Mouse (Mus musculus): ENCODE measurements at regions not wholly inside any gene's neighbourhood (a gene's known extent, or its start where the extent isn't known, plus 50 kb on each side); places are given as distances from the start of the nearest gene placed in this dataset.

GRCm38 (mm10) chr2:74977348-74977747 lies 151.7 kb downstream of the Mtx2 start:
- no peak for DNase-seq (ENCODE audit: low spot score)

GRCm38 (mm10) chr2:74977828-74978227 lies 152.2 kb downstream of the Mtx2 start:
- no peak for DNase-seq (ENCODE audit: low spot score)

GRCm38 (mm10) chr2:74981856-74982255 lies 156.3 kb downstream of the Mtx2 start:
- no peak for DNase-seq (ENCODE audit: low spot score)

GRCm38 (mm10) chr2:74993802-74994201 lies 168.2 kb downstream of the Mtx2 start:
- no peak for DNase-seq (ENCODE audit: low spot score)

- DNase-seq (ENCODE audit: low spot score) = no peak
These were observed 169.4 kb downstream of the Mtx2 start for GRCm38 (mm10) chr2:74994998-74995397.

- DNase-seq (ENCODE audit: low spot score) = no peak
These were observed 172.1 kb downstream of the Mtx2 start for GRCm38 (mm10) chr2:74997736-74998135.

- no peak for DNase-seq (ENCODE audit: low spot score)
These were observed 174.8 kb downstream of the Mtx2 start for GRCm38 (mm10) chr2:75000368-75000796.

GRCm38 (mm10) chr2:75002562-75002961 lies 177.0 kb downstream of the Mtx2 start:
- no peak for DNase-seq (ENCODE audit: low spot score)

GRCm38 (mm10) chr2:75008116-75008515 lies 182.5 kb downstream of the Mtx2 start:
- DNase-seq (ENCODE audit: low spot score) = no peak

- DNase-seq (ENCODE audit: low spot score) = no peak
These were observed 185.0 kb downstream of the Mtx2 start for GRCm38 (mm10) chr2:75010647-75011046.

- DNase-seq (ENCODE audit: low spot score) = no peak
These were observed 186.4 kb downstream of the Mtx2 start for GRCm38 (mm10) chr2:75012046-75012445.

- no peak for DNase-seq (ENCODE audit: low spot score)
These were observed 189.6 kb downstream of the Mtx2 start for GRCm38 (mm10) chr2:75014994-75015728.

GRCm38 (mm10) chr2:75019459-75019858 lies 193.9 kb downstream of the Mtx2 start:
- DNase-seq (ENCODE audit: low spot score) = peak; percentile 89

GRCm38 (mm10) chr2:75021639-75022038 lies 196.0 kb downstream of the Mtx2 start:
- no peak for DNase-seq (ENCODE audit: low spot score)

GRCm38 (mm10) chr2:75028151-75028550 lies 202.5 kb downstream of the Mtx2 start:
- no peak for DNase-seq (ENCODE audit: low spot score)

GRCm38 (mm10) chr2:75029089-75029693 lies 203.6 kb downstream of the Mtx2 start:
- DNase-seq (ENCODE audit: low spot score) = no peak

GRCm38 (mm10) chr2:75034708-75035107 lies 209.1 kb downstream of the Mtx2 start:
- no peak for DNase-seq (ENCODE audit: low spot score)

- no peak for DNase-seq (ENCODE audit: low spot score)
These were observed 213.5 kb downstream of the Mtx2 start for GRCm38 (mm10) chr2:75039066-75039465.

- DNase-seq (ENCODE audit: low spot score) = no peak
These were observed 221.3 kb downstream of the Mtx2 start for GRCm38 (mm10) chr2:75046892-75047291.

GRCm38 (mm10) chr2:75048071-75048470 lies 222.5 kb downstream of the Mtx2 start:
- DNase-seq (ENCODE audit: low spot score) = no peak

GRCm38 (mm10) chr2:75054474-75055186 lies 229.0 kb downstream of the Mtx2 start:
- DNase-seq (ENCODE audit: low spot score) = peak; percentile 73

GRCm38 (mm10) chr2:75055187-75055543 lies 229.6 kb downstream of the Mtx2 start:
- peak; percentile 77 for DNase-seq (ENCODE audit: low spot score)

Measured in thymus, postnatal 0 days (tissue).